12 mouse cellular contexts compared by ENCODE assay signal in genomic region chr16:52378811-52379597, GRCm38 (mm10).
DNase-seq lines count a peak whose midpoint lies in the region; ATAC-seq and TF ChIP-seq lines count a peak whose summit lies in the region.
"Had no signal": no experiment of that assay in that cellular context is flagged by ENCODE, and none has a peak within 500 bp of the region (broad histone marks: within the 10 kb centered on the region; RNA-seq: fewer than 3 reads in every experiment).

No protein-coding gene starts in this region.

- H3K27me3 ChIP-seq in lung, embryonic 15.5 days: no peaks in the 10 kb centered on the region
- H3K27me3 ChIP-seq: limb, embryonic 12.5 days had no signal

- no peak for DNase-seq in frontal cortex, postnatal 36 days (ENCODE audit: low spot score in 2 of 2)
- DNase-seq in lung, adult 2 months: no peak
- peak; percentile 67 for DNase-seq in adipocyte (ENCODE audit: low spot score)
- peak; percentile 12 for DNase-seq in lung, postnatal 10 days
- DNase-seq in urinary bladder, adult 18-20 months (ENCODE audit: low spot score in 2 of 2): no peak
- DNase-seq in B cell, adult 2 months: no peak
- DNase-seq: adrenal gland, postnatal 14 days; gastrocnemius, postnatal 10 days had no signal

- no peak overlapping the region for H3K27ac ChIP-seq in lung, embryonic 15.5 days
- H3K27ac ChIP-seq: limb, embryonic 12.5 days had no signal

- H3K9me3 ChIP-seq in lung, embryonic 15.5 days: no peaks in the 10 kb centered on the region
- H3K9me3 ChIP-seq: limb, embryonic 12.5 days had no signal

- TF ChIP-seq POLR2A in lung, adult 2 months (IDR thresholded peaks at IDR 0.05; ENCODE audit: borderline replicate concordance, extremely low read depth, low read depth, low read length): no peak

- peaks cover 24% of the 10 kb centered on the region for H3K4me1 ChIP-seq in lung, embryonic 15.5 days
- peaks cover 7% of the 10 kb centered on the region for H3K4me1 ChIP-seq in lung, adult 2 months (ENCODE audit: control insufficient read depth, insufficient read depth, low read length)

- no peak overlapping the region for H3K4me2 ChIP-seq in lung, embryonic 15.5 days
- H3K4me2 ChIP-seq: heart, embryonic 11.5 days; limb, embryonic 12.5 days had no signal

- H3K36me3 ChIP-seq in lung, embryonic 15.5 days: no peaks in the 10 kb centered on the region
- H3K36me3 ChIP-seq: limb, embryonic 12.5 days had no signal

- H3K9ac ChIP-seq in lung, embryonic 15.5 days: no peak overlapping the region
- H3K9ac ChIP-seq: limb, embryonic 12.5 days had no signal

- peak; percentile 65 for ATAC-seq in frontal cortex, adult (ENCODE audit: low TSS enrichment)
- peak; percentile 86; the same call in 1 of the 2 replicates for ATAC-seq in lung, embryonic 15.5 days (ENCODE audit: borderline replicate concordance, extremely low read depth, low FRiP score, low TSS enrichment)

- 28% methylated on average over 7 of the region's 7 CpGs for WGBS in lung, embryonic 15.5 days
- WGBS in lung, adult 2 months: 54% methylated on average over 7 of the region's 7 CpGs

- no peak overlapping the region for H3K4me3 ChIP-seq in lung, embryonic 15.5 days
- no peak overlapping the region for H3K4me3 ChIP-seq in lung, adult 2 months (replicated peaks; ENCODE audit: extremely low read depth, low read depth, low read length)
- H3K4me3 ChIP-seq: limb, embryonic 12.5 days had no signal

- TF ChIP-seq CTCF in lung, adult 2 months (IDR thresholded peaks at IDR 0.05; ENCODE audit: insufficient read depth, low read length): no peak

Comparison
In these comparisons a context has a peak if more than half of its experiments do, and no peak if none do; other contexts are left out.
1. DNase-seq: peak in adipocyte (single experiment) and lung, postnatal 10 days (single experiment); none in frontal cortex, postnatal 36 days (0 of 2), lung, adult 2 months (single experiment), urinary bladder, adult 18-20 months (0 of 2) and B cell, adult 2 months (0 of 2).